Mouse (Mus musculus) MEL (cell line): ENCODE results near the gene Tmem130. TPM values are rescaled to one million over a fixed set of nuclear protein-coding genes. Genes with fewer than 3 reads are reported as not detected.

Experiments
- DNase-seq: peaks from one replicate; pipeline ENCODE4 v3.0.0; 2011; ENCODE audit warnings: low read depth, low spot score
- H3K27ac ChIP-seq: 2 replicates; pipeline ENCODE4 v1.5.1; 2012; ENCODE audit warnings: low read depth, mild to moderate bottlenecking, control low read depth, low read length, moderate library complexity; ENCODE audit not compliant: control insufficient read depth
- H3K27me3 ChIP-seq, 2 experiments: fragments of 150-350 bp in 1 of 2; sonication (generic) in 1 of 2; 2 replicates each; pipeline ENCODE4 v1.6.1; 2012; ENCODE audit warnings: low read length in 2 of 2, mild to moderate bottlenecking in 2 of 2, improper control_type of control experiment in 1 of 2, moderate library complexity in 1 of 2; ENCODE audit not compliant: insufficient read depth in 2 of 2, control insufficient read depth in 1 of 2
- H3K36me3 ChIP-seq, 2 experiments: 2 replicates each; pipeline ENCODE4 v1.6.1; 2012 to 2014; ENCODE audit warnings: low read length in 2 of 2, improper control_type of control experiment in 1 of 2, inconsistent platforms in 1 of 2, mild to moderate bottlenecking in 1 of 2; ENCODE audit not compliant: insufficient read depth in 2 of 2, control insufficient read depth in 1 of 2
- H3K4me1 ChIP-seq, 2 experiments: fragments of 150-350 bp in 1 of 2; sonication (generic) in 1 of 2; 2 replicates each; pipeline ENCODE4 v1.6.1; 2012; ENCODE audit warnings: low read length in 2 of 2, improper control_type of control experiment in 1 of 2, mild to moderate bottlenecking in 1 of 2; ENCODE audit not compliant: insufficient read depth in 2 of 2, control insufficient read depth in 1 of 2
- H3K4me3 ChIP-seq, 2 experiments: fragments of 150-350 bp in 1 of 2; sonication (generic) in 1 of 2; 2 replicates each; pipeline ENCODE4 v1.5.1; 2012; ENCODE audit warnings: low read depth in 2 of 2, low read length in 2 of 2, mild to moderate bottlenecking in 2 of 2, moderate library complexity in 2 of 2, control low read depth in 1 of 2, improper control_type of control experiment in 1 of 2; ENCODE audit not compliant: control insufficient read depth in 1 of 2, insufficient read depth in 1 of 2
- H3K79me2 ChIP-seq: 2 replicates; pipeline ENCODE4 v1.6.1; 2012; ENCODE audit warnings: mild to moderate bottlenecking, low read length, moderate library complexity; ENCODE audit not compliant: control insufficient read depth, poor library complexity, insufficient read depth
- H3K9ac ChIP-seq: 2 replicates; pipeline ENCODE4 v1.6.1; 2012; ENCODE audit warnings: low read depth, mild to moderate bottlenecking, control low read depth, low read length, moderate library complexity; ENCODE audit not compliant: control insufficient read depth, poor library complexity, severe bottlenecking
- H3K9me3 ChIP-seq: fragments of 150-350 bp; sonication (generic); replicated peaks from 2 replicates; pipeline ENCODE4 v1.6.1; 2012; ENCODE audit warnings: mild to moderate bottlenecking, low read length, improper control_type of control experiment, moderate library complexity; ENCODE audit not compliant: insufficient read depth
- BHLHE40 ChIP-seq: IDR thresholded peaks from 2 replicates; pipeline ENCODE4 v1.6.1; 2012; ENCODE audit warnings: low read depth, mild to moderate bottlenecking, inconsistent platforms, low read length, improper control_type of control experiment, borderline replicate concordance
- CHD1 ChIP-seq: IDR thresholded peaks from 2 replicates; pipeline ENCODE4 v1.6.1; 2012; ENCODE audit warnings: low read depth, mild to moderate bottlenecking, inconsistent platforms, low read length, improper control_type of control experiment
- CHD2 ChIP-seq: IDR thresholded peaks from 2 replicates; pipeline ENCODE4 v1.6.1; 2011; ENCODE audit warnings: low read length, improper control_type of control experiment
- CTCF ChIP-seq, 3 experiments: IDR thresholded peaks in 2 of 3; conservative IDR thresholded peaks in 1 of 3; 2 replicates each; pipeline ENCODE4 v1.5.1; 2011 to 2012; ENCODE audit warnings: low read length in 3 of 3, low read depth in 2 of 3, mild to moderate bottlenecking in 2 of 3, improper control_type of control experiment in 1 of 3, inconsistent platforms in 1 of 3, mixed read lengths in 1 of 3, moderate library complexity in 1 of 3; ENCODE audit not compliant: control insufficient read depth in 1 of 3, insufficient read depth in 1 of 3, poor library complexity in 1 of 3, severe bottlenecking in 1 of 3
- ELF1 ChIP-seq: IDR thresholded peaks from 2 replicates; pipeline ENCODE4 v1.6.1; 2014; ENCODE audit warnings: low read depth, mild to moderate bottlenecking, inconsistent platforms, low read length, improper control_type of control experiment, moderate library complexity
- EP300 ChIP-seq, 2 experiments: IDR thresholded peaks; 2 replicates each; pipeline ENCODE4 v1.6.1; 2011; ENCODE audit warnings: improper control_type of control experiment in 2 of 2, low read length in 2 of 2, low read depth in 1 of 2, mild to moderate bottlenecking in 1 of 2
- ETS1 ChIP-seq: IDR thresholded peaks from 2 replicates; pipeline ENCODE4 v1.6.1; 2012; ENCODE audit warnings: low read depth, mild to moderate bottlenecking, inconsistent platforms, low read length, improper control_type of control experiment, moderate library complexity
- GABPA ChIP-seq: IDR thresholded peaks from 2 replicates; pipeline ENCODE4 v1.6.1; 2012; ENCODE audit warnings: low read depth, mild to moderate bottlenecking, inconsistent platforms, low read length, improper control_type of control experiment, moderate library complexity
- KAT2A ChIP-seq: conservative IDR thresholded peaks from 2 replicates; pipeline ENCODE4 v1.6.1; 2012; ENCODE audit warnings: low read depth, low read length, improper control_type of control experiment, inconsistent platforms
- MAFK ChIP-seq: IDR thresholded peaks from 2 replicates; pipeline ENCODE4 v1.6.1; 2011; ENCODE audit warnings: low read depth, mild to moderate bottlenecking, low read length, improper control_type of control experiment, borderline replicate concordance
- MAZ ChIP-seq: IDR thresholded peaks from 2 replicates; pipeline ENCODE4 v1.6.1; 2012; ENCODE audit warnings: low read depth, mild to moderate bottlenecking, inconsistent platforms, low read length, improper control_type of control experiment
- MEF2A ChIP-seq: IDR thresholded peaks from 2 replicates; pipeline ENCODE4 v1.6.1; 2014; ENCODE audit warnings: low read depth, mild to moderate bottlenecking, inconsistent platforms, low read length, improper control_type of control experiment; ENCODE audit not compliant: poor library complexity, insufficient replicate concordance, severe bottlenecking; ENCODE audit errors: extremely low read depth
- MXI1 ChIP-seq: IDR thresholded peaks from 2 replicates; pipeline ENCODE4 v1.6.1; 2011; ENCODE audit warnings: mild to moderate bottlenecking, low read depth, low read length, improper control_type of control experiment
- MYB ChIP-seq: IDR thresholded peaks from 2 replicates; pipeline ENCODE4 v1.6.1; 2011; ENCODE audit warnings: mild to moderate bottlenecking, low read depth, low read length, improper control_type of control experiment
- NELFE ChIP-seq: IDR thresholded peaks from 2 replicates; pipeline ENCODE4 v1.6.1; 2011; ENCODE audit warnings: low read depth, low read length, improper control_type of control experiment
- NRF1 ChIP-seq: IDR thresholded peaks from 2 replicates; pipeline ENCODE4 v1.6.1; 2014; ENCODE audit warnings: low read depth, mild to moderate bottlenecking, inconsistent platforms, low read length, improper control_type of control experiment, moderate library complexity; ENCODE audit not compliant: poor library complexity, insufficient read depth, severe bottlenecking
- POLR2A ChIP-seq, 2 experiments: IDR thresholded peaks; 2 replicates each; pipeline ENCODE4 v1.6.1; 2011 to 2012; ENCODE audit warnings: low read length in 2 of 2, mild to moderate bottlenecking in 2 of 2, control low read depth in 1 of 2, improper control_type of control experiment in 1 of 2, low read depth in 1 of 2, moderate library complexity in 1 of 2; ENCODE audit not compliant: control insufficient read depth in 1 of 2, insufficient read depth in 1 of 2, poor library complexity in 1 of 2
- POLR2AphosphoS2 ChIP-seq: IDR thresholded peaks from 2 replicates; pipeline ENCODE4 v1.6.1; 2011; ENCODE audit warnings: low read length, improper control_type of control experiment
- POLR2AphosphoS5 ChIP-seq: IDR thresholded peaks from 2 replicates; pipeline ENCODE4 v1.6.1; 2012; ENCODE audit warnings: low read depth, borderline replicate concordance, mild to moderate bottlenecking, inconsistent platforms, low read length, moderate library complexity, mixed read lengths
- RAD21 ChIP-seq: IDR thresholded peaks from 2 replicates; pipeline ENCODE4 v1.6.1; 2011; ENCODE audit warnings: mild to moderate bottlenecking, low read depth, low read length, improper control_type of control experiment
- RCOR1 ChIP-seq: IDR thresholded peaks from 2 replicates; pipeline ENCODE4 v1.6.1; 2012; ENCODE audit warnings: low read depth, mild to moderate bottlenecking, inconsistent platforms, low read length, improper control_type of control experiment
- SIN3A ChIP-seq: IDR thresholded peaks from 2 replicates; pipeline ENCODE4 v1.6.1; 2012; ENCODE audit warnings: low read length, improper control_type of control experiment, inconsistent platforms
- TAL1 ChIP-seq: IDR thresholded peaks from 2 replicates; pipeline ENCODE4 v1.6.1; 2012; ENCODE audit warnings: mild to moderate bottlenecking, inconsistent platforms, low read length, moderate library complexity, mixed read lengths
- TBP ChIP-seq: IDR thresholded peaks from 2 replicates; pipeline ENCODE4 v1.8.0; 2011; ENCODE audit warnings: low read depth, low read length, improper control_type of control experiment
- UBTF ChIP-seq: IDR thresholded peaks from 2 replicates; pipeline ENCODE4 v1.6.1; 2012; ENCODE audit warnings: low read depth, mild to moderate bottlenecking, inconsistent platforms, low read length, improper control_type of control experiment, moderate library complexity, borderline replicate concordance; ENCODE audit not compliant: insufficient read depth
- USF1 ChIP-seq: IDR thresholded peaks from 2 replicates; pipeline ENCODE4 v1.6.1; 2014; ENCODE audit warnings: low read depth, mild to moderate bottlenecking, inconsistent platforms, low read length, improper control_type of control experiment, moderate library complexity
- USF2 ChIP-seq, 2 experiments: IDR thresholded peaks; 2 replicates each; pipeline ENCODE4 v1.6.1; 2011 to 2012; ENCODE audit warnings: improper control_type of control experiment in 2 of 2, low read length in 2 of 2, borderline replicate concordance in 1 of 2, inconsistent platforms in 1 of 2, low read depth in 1 of 2, mild to moderate bottlenecking in 1 of 2; ENCODE audit not compliant: insufficient read depth in 1 of 2
- ZC3H11A ChIP-seq: IDR thresholded peaks from 2 replicates; pipeline ENCODE4 v1.6.1; 2012; ENCODE audit warnings: low read depth, mild to moderate bottlenecking, inconsistent platforms, low read length, improper control_type of control experiment
- ZNF384 ChIP-seq: IDR thresholded peaks from 2 replicates; pipeline ENCODE4 v1.6.1; 2012; ENCODE audit warnings: low read depth, mild to moderate bottlenecking, inconsistent platforms, low read length, improper control_type of control experiment
- polyA plus RNA-seq, 2 experiments: library from polyadenylated mRNA; stranded (reverse) in 1 of 2; unstranded in 1 of 2; fragments of >175 nt in 1 of 2; fragments of >200 nt in 1 of 2; gene quantifications; 2 replicates each; pipeline versions ENCODE4 v1.2.1 to v1.2.4; 2012; ENCODE audit warnings: low replicate concordance in 2 of 2, low read depth in 1 of 2; ENCODE audit not compliant: insufficient read length in 2 of 2, insufficient read depth in 1 of 2, missing spikeins in 1 of 2
- total RNA-seq: library from RNA; depleted of rRNA; stranded (reverse); fragments of 300-350 nt; gene quantifications from 2 replicates; pipeline ENCODE4 v1.2.3, GENCODE M21; 2012

Gene Tmem130
- total and polyA plus RNA-seq, 3 experiments: 0.14 TPM; not detected in 2

DNA sequence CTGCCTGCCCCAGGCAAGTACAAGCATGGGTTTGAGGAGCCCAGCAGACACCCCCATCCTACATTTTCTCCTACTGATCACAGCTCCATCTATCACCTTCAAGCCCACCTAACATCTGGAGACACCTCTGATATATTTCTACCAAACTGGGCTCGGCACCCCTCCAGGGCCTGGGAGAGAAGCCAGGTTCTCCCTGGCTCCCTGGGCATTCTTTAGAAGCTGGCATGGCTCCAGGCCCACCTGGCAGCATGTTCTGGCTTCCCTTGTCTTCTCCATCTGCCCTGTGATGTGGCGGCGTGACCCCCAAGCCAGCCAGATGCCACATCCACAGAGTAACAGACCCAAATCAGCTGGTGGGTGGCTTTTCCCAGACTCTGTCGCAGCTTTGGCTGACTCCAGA lies 41.3 kb downstream of the Tmem130 start:
- Histone ChIP-seq H3K4me1 (no peaks in the 10 kb centered on the region), H3K27ac (no peak overlapping the region), H3K79me2 (no peaks in the 10 kb centered on the region), H3K27me3 (peaks cover 0 to 4% of the 10 kb centered on the region in 2 experiments; a peak in 3 of 4 replicates), H3K36me3 (no peaks in the 10 kb centered on the region), H3K4me3 (no peak overlapping the region), H3K9me3 (no peaks in the 10 kb centered on the region)
- no peak for DNase-seq
- TF ChIP-seq MAFK (no peak), ZNF384 (no peak), MXI1 (no peak), TBP (no peak), SIN3A (no peak), NELFE (no peak), ZC3H11A (no peak), POLR2AphosphoS2 (no peak), TAL1 (no peak), POLR2AphosphoS5 (no peak), ELF1 (no peak), CTCF (IDR thresholded peaks at IDR 0.05 in 2 of 3, conservative IDR thresholded peaks at IDR 0.05 in 1 of 3; ENCODE audit: control insufficient read depth in 1 of 3, insufficient read depth in 1 of 3, low read depth in 2 of 3, low read length in 3 of 3, poor library complexity in 1 of 3, severe bottlenecking in 1 of 3) (no peak), ETS1 (no peak), USF1 (no peak), POLR2A (IDR thresholded peaks at IDR 0.05; ENCODE audit: control insufficient read depth in 1 of 2, insufficient read depth in 1 of 2, low read depth in 1 of 2, low read length in 2 of 2, poor library complexity in 1 of 2) (no peak), CHD2 (no peak), MAZ (no peak), UBTF (no peak), KAT2A (no peak), USF2 (IDR thresholded peaks at IDR 0.05; ENCODE audit: borderline replicate concordance in 1 of 2, insufficient read depth in 1 of 2, low read depth in 1 of 2, low read length in 2 of 2) (no peak)
- TF ChIP-seq, all 39 proteins: peak for 0
- H3K9ac ChIP-seq: no peak overlapping the region

DNA sequence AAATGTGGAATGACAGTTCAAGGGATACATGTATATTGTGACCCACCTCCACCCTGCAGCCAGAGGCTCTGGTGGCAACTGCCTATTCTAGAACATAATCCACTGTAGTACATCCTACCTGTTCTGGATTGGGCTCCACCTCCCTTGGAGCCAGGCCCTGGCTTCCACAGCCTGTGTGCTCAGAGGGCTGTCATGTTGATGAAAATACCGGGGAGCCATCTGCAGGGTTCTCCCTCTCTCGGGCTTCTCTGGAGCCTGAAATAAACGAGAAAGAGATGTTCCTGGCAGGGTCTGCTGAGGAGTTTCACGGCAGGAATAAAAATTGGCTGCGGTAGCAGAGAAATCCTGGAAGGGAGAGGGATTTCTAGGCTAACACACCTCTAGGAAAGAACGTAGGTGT lies 41.8 kb downstream of the Tmem130 start:
- no peaks in the 10 kb centered on the region for H3K9me3 ChIP-seq
- H3K4me1 ChIP-seq: no peaks in the 10 kb centered on the region
- H3K27me3 ChIP-seq: peaks cover 0 to 4% of the 10 kb centered on the region in 2 experiments; a peak in 3 of 4 replicates
- no peak for TF ChIP-seq SIN3A
- no peak for TF ChIP-seq POLR2A (IDR thresholded peaks at IDR 0.05; ENCODE audit: control insufficient read depth in 1 of 2, insufficient read depth in 1 of 2, low read depth in 1 of 2, low read length in 2 of 2, poor library complexity in 1 of 2)
- no peak for TF ChIP-seq BHLHE40
- TF ChIP-seq UBTF: no peak
- TF ChIP-seq USF1: no peak
- TF ChIP-seq RCOR1: no peak
- TF ChIP-seq CTCF (IDR thresholded peaks at IDR 0.05 in 2 of 3, conservative IDR thresholded peaks at IDR 0.05 in 1 of 3; ENCODE audit: control insufficient read depth in 1 of 3, insufficient read depth in 1 of 3, low read depth in 2 of 3, low read length in 3 of 3, poor library complexity in 1 of 3, severe bottlenecking in 1 of 3): no peak
- TF ChIP-seq KAT2A: no peak
- TF ChIP-seq POLR2AphosphoS5: no peak
- no peak for TF ChIP-seq CHD1
- no peak for TF ChIP-seq RAD21
- no peak for TF ChIP-seq MYB
- TF ChIP-seq NRF1: no peak
- TF ChIP-seq GABPA: no peak
- no peak for TF ChIP-seq ZNF384
- TF ChIP-seq MEF2A: no peak
- TF ChIP-seq USF2 (IDR thresholded peaks at IDR 0.05; ENCODE audit: borderline replicate concordance in 1 of 2, insufficient read depth in 1 of 2, low read depth in 1 of 2, low read length in 2 of 2): no peak
- no peak for TF ChIP-seq MXI1
- no peak for TF ChIP-seq EP300 (IDR thresholded peaks at IDR 0.05; ENCODE audit: low read depth in 1 of 2, low read length in 2 of 2)
- no peak overlapping the region for H3K27ac ChIP-seq
- no peaks in the 10 kb centered on the region for H3K36me3 ChIP-seq
- no peak overlapping the region for H3K4me3 ChIP-seq
- no peak overlapping the region for H3K9ac ChIP-seq
- no peaks in the 10 kb centered on the region for H3K79me2 ChIP-seq
- no peak for DNase-seq
